Mouse (Mus musculus): ENCODE results near the gene Stard3nl. TPM values are rescaled to one million over a fixed set of nuclear protein-coding genes. Genes with fewer than 3 reads are reported as not detected.

The Stard3nl gene
- polyA plus RNA-seq, 1 experiment from 2014 or later, result 114 TPM

DNA sequence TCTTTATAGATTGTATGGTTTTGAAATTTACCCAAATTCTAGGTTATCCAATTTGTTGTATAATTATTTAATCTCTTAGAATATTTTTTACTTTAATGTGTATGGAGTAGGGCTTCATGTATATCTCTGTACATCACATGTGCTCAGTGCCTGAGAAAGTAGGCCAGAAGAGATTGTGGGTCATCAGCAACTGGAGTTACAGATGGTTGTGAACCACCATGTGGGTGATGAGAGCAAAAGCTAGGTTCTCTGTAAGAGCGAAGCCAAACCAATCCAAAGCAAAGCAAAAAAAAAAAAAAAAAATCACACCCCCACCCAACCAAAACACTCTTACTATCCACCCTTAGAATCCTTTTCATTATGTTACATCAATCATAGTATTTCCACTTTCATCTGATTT lies 19.7 kb upstream of the Stard3nl start:
- ATAC-seq (replicated peaks; ENCODE audit: low FRiP score) (no peak), DNase-seq (ENCODE audit: low spot score) (no peak)
- WGBS, result 88% methylated on average over 1 of the region's 1 CpGs
- no peaks in the 10 kb centered on the region for H3K9me3 ChIP-seq (ENCODE audit: control insufficient read depth, low read length)
- H3K4me2 ChIP-seq (ENCODE audit: low read depth, low read length, severe bottlenecking), result no peak overlapping the region
- H3K4me1 ChIP-seq (replicated peaks; ENCODE audit: control insufficient read depth, insufficient read depth, low read length), result no peaks in the 10 kb centered on the region
- H3K36me3 ChIP-seq (ENCODE audit: control insufficient read depth, insufficient read depth, low read length), result no peaks in the 10 kb centered on the region
- no peaks in the 10 kb centered on the region for H3K27me3 ChIP-seq (ENCODE audit: control insufficient read depth, insufficient read depth, low read length)
- H3K27ac ChIP-seq (ENCODE audit: low read depth, low read length), result no peak overlapping the region
- H3K4me3 ChIP-seq (ENCODE audit: low read depth, low read length), result no peak overlapping the region
- H3K9ac ChIP-seq (ENCODE audit: low read length), result no peak overlapping the region

- Histone ChIP-seq H3K9ac (ENCODE audit: low read length) (no peak overlapping the region), H3K36me3 (ENCODE audit: control insufficient read depth, insufficient read depth, low read length) (no peaks in the 10 kb centered on the region), H3K9me3 (ENCODE audit: control insufficient read depth, low read length) (no peaks in the 10 kb centered on the region), H3K4me2 (ENCODE audit: low read depth, low read length, severe bottlenecking) (no peak overlapping the region), H3K4me1 (replicated peaks; ENCODE audit: control insufficient read depth, insufficient read depth, low read length) (no peaks in the 10 kb centered on the region), H3K4me3 (ENCODE audit: low read depth, low read length) (no peak overlapping the region), H3K27ac (ENCODE audit: low read depth, low read length) (no peak overlapping the region), H3K27me3 (ENCODE audit: control insufficient read depth, insufficient read depth, low read length) (no peaks in the 10 kb centered on the region)
- ATAC-seq (replicated peaks; ENCODE audit: low FRiP score) (no peak), DNase-seq (ENCODE audit: low spot score) (no peak)
- WGBS, result 79% methylated on average over 2 of the region's 2 CpGs
Observed at GRCm38 (mm10) chr13:19412334-19412939, 16.8 kb upstream of the Stard3nl start.

- Histone ChIP-seq H3K27ac (ENCODE audit: low read depth, low read length) (no peak overlapping the region), H3K4me3 (ENCODE audit: low read depth, low read length) (no peak overlapping the region), H3K36me3 (ENCODE audit: control insufficient read depth, insufficient read depth, low read length) (no peaks in the 10 kb centered on the region), H3K4me1 (replicated peaks; ENCODE audit: control insufficient read depth, insufficient read depth, low read length) (no peaks in the 10 kb centered on the region), H3K27me3 (ENCODE audit: control insufficient read depth, insufficient read depth, low read length) (no peaks in the 10 kb centered on the region), H3K9ac (ENCODE audit: low read length) (no peak overlapping the region), H3K4me2 (ENCODE audit: low read depth, low read length, severe bottlenecking) (no peak overlapping the region), H3K9me3 (ENCODE audit: control insufficient read depth, low read length) (no peaks in the 10 kb centered on the region)
- WGBS, result 79% methylated on average over 5 of the region's 5 CpGs
- no peak for DNase-seq (ENCODE audit: low spot score)
- no peak for ATAC-seq (replicated peaks; ENCODE audit: low FRiP score)
Observed at GRCm38 (mm10) chr13:19411886-19412285, 16.3 kb upstream of the Stard3nl start.

GRCm38 (mm10) chr13:19410694-19411093 lies 15.1 kb upstream of the Stard3nl start:
- no peak overlapping the region for H3K27ac ChIP-seq (ENCODE audit: low read depth, low read length)
- ATAC-seq (replicated peaks; ENCODE audit: low FRiP score) (no peak), DNase-seq (ENCODE audit: low spot score) (no peak)
- H3K27me3 ChIP-seq (ENCODE audit: control insufficient read depth, insufficient read depth, low read length), result no peaks in the 10 kb centered on the region
- H3K4me3 ChIP-seq (ENCODE audit: low read depth, low read length), result no peak overlapping the region
- H3K4me1 ChIP-seq (replicated peaks; ENCODE audit: control insufficient read depth, insufficient read depth, low read length), result no peaks in the 10 kb centered on the region
- no peak overlapping the region for H3K4me2 ChIP-seq (ENCODE audit: low read depth, low read length, severe bottlenecking)
- 92% methylated on average over 4 of the region's 4 CpGs for WGBS
- no peaks in the 10 kb centered on the region for H3K9me3 ChIP-seq (ENCODE audit: control insufficient read depth, low read length)
- H3K36me3 ChIP-seq (ENCODE audit: control insufficient read depth, insufficient read depth, low read length), result no peaks in the 10 kb centered on the region
- H3K9ac ChIP-seq (ENCODE audit: low read length), result no peak overlapping the region

DNA sequence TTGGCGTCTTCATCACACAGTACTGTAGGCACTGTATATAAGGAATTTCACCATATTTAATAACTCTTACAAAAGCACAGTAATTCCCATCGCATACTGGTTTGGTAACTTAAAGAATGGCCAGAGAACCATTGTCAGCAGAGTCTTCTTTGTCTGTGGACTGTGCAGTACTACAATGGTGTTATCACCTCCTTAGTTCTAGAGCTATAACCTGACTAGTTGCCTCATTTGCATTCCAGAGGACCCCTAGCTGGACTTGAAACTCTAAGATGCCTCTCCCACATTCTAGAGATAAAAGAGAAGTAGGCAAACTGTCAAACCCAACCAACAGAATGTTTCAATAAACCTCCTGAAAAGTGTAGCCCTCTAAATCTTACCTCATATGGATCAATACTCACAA lies 12.4 kb upstream of the Stard3nl start:
- no peaks in the 10 kb centered on the region for H3K36me3 ChIP-seq (ENCODE audit: control insufficient read depth, insufficient read depth, low read length)
- no peak overlapping the region for H3K4me3 ChIP-seq (ENCODE audit: low read depth, low read length)
- no peak for ATAC-seq (replicated peaks; ENCODE audit: low FRiP score)
- DNase-seq (ENCODE audit: low spot score), result no peak
- H3K27me3 ChIP-seq (ENCODE audit: control insufficient read depth, insufficient read depth, low read length), result no peaks in the 10 kb centered on the region
- H3K27ac ChIP-seq (ENCODE audit: low read depth, low read length), result no peak overlapping the region
- H3K9me3 ChIP-seq (ENCODE audit: control insufficient read depth, low read length), result no peaks in the 10 kb centered on the region
- WGBS, result 96% methylated on average over 2 of the region's 2 CpGs
- no peak overlapping the region for H3K4me2 ChIP-seq (ENCODE audit: low read depth, low read length, severe bottlenecking)
- H3K4me1 ChIP-seq (replicated peaks; ENCODE audit: control insufficient read depth, insufficient read depth, low read length), result no peaks in the 10 kb centered on the region
- H3K9ac ChIP-seq (ENCODE audit: low read length), result no peak overlapping the region

- Histone ChIP-seq H3K9ac (ENCODE audit: low read length) (no peak overlapping the region), H3K4me3 (ENCODE audit: low read depth, low read length) (no peak overlapping the region), H3K9me3 (ENCODE audit: control insufficient read depth, low read length) (no peaks in the 10 kb centered on the region), H3K4me1 (replicated peaks; ENCODE audit: control insufficient read depth, insufficient read depth, low read length) (no peaks in the 10 kb centered on the region), H3K27ac (ENCODE audit: low read depth, low read length) (no peak overlapping the region), H3K4me2 (ENCODE audit: low read depth, low read length, severe bottlenecking) (no peak overlapping the region), H3K27me3 (ENCODE audit: control insufficient read depth, insufficient read depth, low read length) (no peaks in the 10 kb centered on the region), H3K36me3 (ENCODE audit: control insufficient read depth, insufficient read depth, low read length) (no peaks in the 10 kb centered on the region)
- WGBS, result 82% methylated on average over 2 of the region's 2 CpGs
- ATAC-seq (replicated peaks; ENCODE audit: low FRiP score) (no peak), DNase-seq (ENCODE audit: low spot score) (no peak)
Observed at GRCm38 (mm10) chr13:19404623-19405022, 9.0 kb upstream of the Stard3nl start.

DNA sequence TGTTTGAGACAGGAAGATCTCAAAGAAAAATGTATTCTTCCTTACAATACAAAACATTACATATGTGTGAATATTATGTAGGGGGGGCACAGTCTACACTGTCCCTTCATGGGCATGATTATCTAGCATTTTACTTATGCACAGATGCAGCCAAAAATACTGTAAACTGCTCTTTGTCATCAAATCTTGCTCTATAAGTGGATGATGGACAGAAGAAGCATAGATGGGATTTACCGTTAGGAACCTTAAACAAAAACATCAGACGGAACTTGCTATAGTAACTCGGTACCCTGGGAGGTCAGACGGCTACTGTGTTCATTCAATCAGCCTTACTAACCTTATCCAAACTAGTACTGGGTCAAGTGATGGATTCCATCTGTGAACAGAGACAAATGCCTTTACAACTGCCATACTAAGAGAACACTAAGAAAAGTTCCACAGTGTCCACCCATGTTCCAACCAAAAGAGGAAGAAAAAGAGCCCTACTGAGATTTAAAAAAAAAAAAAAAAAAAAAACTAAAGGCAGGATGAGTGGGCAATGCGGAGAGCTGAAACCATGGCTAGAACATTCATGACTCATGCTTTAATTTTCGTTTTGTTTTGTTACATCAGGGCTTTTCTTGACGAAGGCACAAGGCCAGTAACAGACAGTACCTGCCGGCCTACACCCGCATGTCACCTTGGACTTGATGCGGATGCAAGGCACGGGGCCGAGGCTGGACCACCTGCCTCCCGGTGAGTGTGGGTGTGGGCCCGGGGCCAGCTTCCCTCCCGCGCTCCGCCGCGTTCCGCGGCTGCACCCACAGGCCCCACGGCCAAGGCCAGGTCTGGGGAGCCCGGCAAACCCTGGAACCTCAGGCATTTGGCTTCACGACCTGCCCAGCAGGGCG lies 552 bp downstream of the Stard3nl start:
- H3K36me3 ChIP-seq (ENCODE audit: control insufficient read depth, insufficient read depth, low read length), result no peaks in the 10 kb centered on the region
- H3K4me2 ChIP-seq (ENCODE audit: low read depth, low read length, severe bottlenecking), result peak overlapping the region; percentile 60
- WGBS, result under 1% methylated on average over 25 of the region's 25 CpGs
- H3K27me3 ChIP-seq (ENCODE audit: control insufficient read depth, insufficient read depth, low read length), result no peaks in the 10 kb centered on the region
- peak overlapping the region; percentile 58 for H3K4me3 ChIP-seq (ENCODE audit: low read depth, low read length)
- H3K9ac ChIP-seq (ENCODE audit: low read length), result peak overlapping the region; percentile 80
- DNase-seq (ENCODE audit: low spot score) (no peak), ATAC-seq (replicated peaks; ENCODE audit: low FRiP score) (peak; percentile 85)
- H3K4me1 ChIP-seq (replicated peaks; ENCODE audit: control insufficient read depth, insufficient read depth, low read length), result peaks cover 4% of the 10 kb centered on the region; the same call in 1 of the 2 replicates
- peak overlapping the region; percentile 10; the same call in 1 of the 2 replicates for H3K27ac ChIP-seq (ENCODE audit: low read depth, low read length)
- no peaks in the 10 kb centered on the region for H3K9me3 ChIP-seq (ENCODE audit: control insufficient read depth, low read length)

DNA sequence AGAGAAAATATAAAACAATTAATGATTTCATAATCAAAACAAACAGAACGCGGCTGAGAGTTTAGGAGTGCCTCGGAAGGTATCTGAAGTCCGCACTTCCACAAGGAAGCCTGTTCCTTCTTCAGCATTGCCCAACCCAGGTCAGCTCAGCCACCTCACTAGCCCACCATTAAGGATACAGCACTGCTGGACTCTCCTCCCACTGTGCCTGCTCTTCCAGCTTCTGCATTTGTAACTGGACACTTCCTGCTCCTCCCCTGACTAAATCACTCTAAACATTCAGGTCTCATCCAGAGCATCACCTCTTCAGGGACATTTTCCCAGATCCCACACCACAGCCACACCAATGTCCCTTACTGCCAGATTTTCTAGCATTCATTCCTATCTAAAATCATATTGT lies 1.4 kb downstream of the Stard3nl start:
- H3K9ac ChIP-seq (ENCODE audit: low read length), result no peak overlapping the region
- no peaks in the 10 kb centered on the region for H3K9me3 ChIP-seq (ENCODE audit: control insufficient read depth, low read length)
- no peaks in the 10 kb centered on the region for H3K36me3 ChIP-seq (ENCODE audit: control insufficient read depth, insufficient read depth, low read length)
- no peak overlapping the region for H3K4me3 ChIP-seq (ENCODE audit: low read depth, low read length)
- ATAC-seq (replicated peaks; ENCODE audit: low FRiP score) (no peak), DNase-seq (ENCODE audit: low spot score) (no peak)
- H3K4me1 ChIP-seq (replicated peaks; ENCODE audit: control insufficient read depth, insufficient read depth, low read length), result peaks cover 4% of the 10 kb centered on the region; the same call in 1 of the 2 replicates
- no peaks in the 10 kb centered on the region for H3K27me3 ChIP-seq (ENCODE audit: control insufficient read depth, insufficient read depth, low read length)
- no peak overlapping the region for H3K27ac ChIP-seq (ENCODE audit: low read depth, low read length)
- WGBS, result 80% methylated on average over 4 of the region's 4 CpGs
- no peak overlapping the region for H3K4me2 ChIP-seq (ENCODE audit: low read depth, low read length, severe bottlenecking)

Data from forebrain, embryonic 11.5 days (tissue).